Mouse (Mus musculus) kidney, postnatal 14 days (tissue): ENCODE data around the gene Brd4.

Source experiments
- DNase-seq: peaks from one replicate; pipeline ENCODE4 v3.0.0; 2022; ENCODE audit warnings: mixed read lengths

Gene Brd4

GRCm38 (mm10) chr17:32165803-32166595, 118.5 kb downstream of the Brd4 start:
- DNase-seq, result peak; percentile 79

DNA sequence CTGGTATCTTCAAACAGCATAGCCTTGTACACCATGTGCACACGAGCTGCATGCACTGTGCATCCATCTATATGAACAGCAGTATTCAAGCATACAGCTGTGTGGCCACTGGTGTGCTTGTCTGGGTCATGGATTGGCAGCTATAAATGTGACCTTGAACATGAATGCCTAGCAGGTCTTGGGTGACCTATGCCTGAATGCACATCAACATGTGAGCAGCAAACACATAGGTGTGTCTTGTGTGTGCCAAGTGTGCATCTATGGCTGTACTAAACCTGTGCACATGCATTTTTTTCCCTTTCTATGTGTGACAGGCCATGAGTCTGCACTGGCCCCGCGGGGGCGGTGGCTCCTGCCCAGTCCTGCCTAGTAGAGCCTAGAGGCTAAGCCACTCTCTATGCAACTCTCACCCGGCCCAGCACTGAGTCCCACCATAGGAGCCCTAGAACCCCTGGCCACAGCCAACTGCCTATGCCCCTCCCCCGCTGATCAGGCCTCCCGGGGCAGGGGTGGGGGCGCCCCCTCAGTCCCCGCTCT, 119.2 kb downstream of the Brd4 start:
- no peak for DNase-seq

- DNase-seq, result no peak
These were observed 119.7 kb downstream of the Brd4 start for GRCm38 (mm10) chr17:32164780-32165179.

GRCm38 (mm10) chr17:32163910-32164650, 120.4 kb downstream of the Brd4 start:
- no peak for DNase-seq

DNA sequence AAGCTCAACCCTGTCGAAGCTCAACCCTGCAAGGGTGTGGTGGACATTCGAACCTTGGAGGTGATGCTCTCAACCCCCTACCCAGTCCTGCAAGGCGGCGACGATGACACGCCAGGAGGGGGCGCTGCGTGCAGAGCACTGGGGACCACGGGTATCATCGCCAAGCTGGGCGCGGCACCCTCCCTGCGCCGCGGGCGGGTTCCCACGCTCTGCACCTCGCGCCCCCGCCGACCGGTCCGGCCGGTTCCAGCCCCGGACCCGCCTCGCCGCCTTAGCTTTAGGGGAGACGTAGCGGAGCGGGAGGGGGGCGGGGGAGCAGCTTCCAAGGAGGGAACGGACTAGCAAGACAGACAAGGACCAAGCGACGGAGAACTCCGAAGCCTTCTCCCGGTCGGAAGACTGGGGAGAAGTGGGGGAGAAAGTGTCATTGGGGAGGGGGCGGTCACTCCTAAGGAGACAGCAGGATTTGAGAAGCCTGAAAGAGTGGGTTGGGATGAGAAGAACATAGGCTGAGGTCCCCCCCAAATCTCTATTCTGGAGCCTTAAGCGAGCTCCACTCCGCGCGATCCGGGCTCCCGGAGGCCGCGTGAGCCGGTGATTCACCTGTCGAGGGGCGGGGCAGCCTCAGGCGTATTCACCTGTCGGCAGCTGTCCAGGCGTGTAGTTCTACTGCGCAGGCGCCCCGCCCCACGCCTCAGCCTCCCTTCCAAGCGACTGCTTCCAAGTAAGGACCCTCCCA, 122.2 kb downstream of the Brd4 start:
- peak; percentile 82 for DNase-seq

- no peak for DNase-seq
These were observed 123.6 kb downstream of the Brd4 start for GRCm38 (mm10) chr17:32160882-32161281.

GRCm38 (mm10) chr17:32158841-32159240, 125.7 kb downstream of the Brd4 start:
- no peak for DNase-seq

DNA sequence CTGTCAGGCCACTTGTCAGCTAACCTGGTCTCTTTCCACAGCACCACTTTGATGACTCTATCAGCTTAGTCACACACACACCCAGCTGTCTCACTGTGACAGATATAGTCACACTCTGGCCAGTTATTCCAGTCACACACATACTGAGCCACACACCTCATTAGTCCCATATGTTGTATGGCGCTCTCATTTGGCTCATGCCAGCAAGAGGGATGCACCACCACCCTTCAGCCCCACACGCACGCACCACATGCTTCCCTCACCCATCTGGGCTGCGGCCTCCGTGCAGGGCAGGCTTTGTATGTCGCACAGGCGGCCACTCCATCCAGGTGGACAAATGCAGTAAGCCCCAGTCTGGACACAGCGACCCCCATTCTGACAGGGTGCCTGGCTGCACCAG, 137.8 kb downstream of the Brd4 start:
- DNase-seq, result no peak
